Mouse (Mus musculus): ENCODE data around the gene Zdhhc1.

DNA sequence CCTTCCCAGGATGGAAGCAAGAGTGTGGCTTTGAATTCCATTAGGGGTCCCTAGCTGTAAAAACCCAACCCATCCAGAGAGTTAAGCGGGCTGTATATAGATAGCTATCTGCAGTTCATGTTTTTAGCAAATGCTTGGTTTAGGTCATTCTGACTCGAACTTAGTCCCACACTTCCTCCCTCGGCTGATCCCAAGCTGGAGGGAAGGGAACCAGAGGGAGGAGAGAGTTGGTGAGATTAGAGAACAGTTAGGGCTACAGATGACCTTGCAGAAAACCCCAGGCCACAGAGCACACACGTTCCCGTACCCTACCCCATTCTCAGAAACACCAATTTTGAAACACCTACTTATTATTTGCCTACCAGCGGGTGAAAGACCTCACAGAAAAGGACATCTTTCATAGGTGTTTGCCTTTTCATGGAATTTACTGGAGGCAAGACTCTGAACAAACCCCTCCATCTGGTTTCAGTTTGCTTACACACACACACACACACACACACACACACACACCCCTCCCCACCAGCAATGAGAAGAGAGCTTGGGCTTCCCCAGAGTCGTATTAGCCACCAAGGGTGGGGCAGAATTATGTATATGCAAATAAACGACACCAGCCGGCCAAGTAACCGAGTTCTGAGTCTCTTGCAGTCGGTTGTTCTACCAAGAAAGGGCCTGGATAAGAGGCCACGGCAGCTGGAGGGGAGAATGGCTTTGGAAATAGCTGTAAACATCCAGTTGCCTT is 13.5 kb upstream of the Zdhhc1 start:
- TF ChIP-seq CTCF (IDR thresholded peaks at IDR 0.05; ENCODE audit: borderline replicate concordance, insufficient read depth, low read length), result no peak
- no peak for TF ChIP-seq POLR2A (IDR thresholded peaks at IDR 0.05; ENCODE audit: low read depth, low read length)
